Mouse (Mus musculus): ENCODE data around the gene Epha6. TPM values are rescaled to one million over a fixed set of nuclear protein-coding genes. Genes with fewer than 3 reads are reported as not detected.

Epha6 gene
- polyA plus RNA-seq (2015; fragmentation: Nextera tagmentation; extraction: Ambion mirVana) = 1.9 and 2.1 TPM in 2 replicates

DNA sequence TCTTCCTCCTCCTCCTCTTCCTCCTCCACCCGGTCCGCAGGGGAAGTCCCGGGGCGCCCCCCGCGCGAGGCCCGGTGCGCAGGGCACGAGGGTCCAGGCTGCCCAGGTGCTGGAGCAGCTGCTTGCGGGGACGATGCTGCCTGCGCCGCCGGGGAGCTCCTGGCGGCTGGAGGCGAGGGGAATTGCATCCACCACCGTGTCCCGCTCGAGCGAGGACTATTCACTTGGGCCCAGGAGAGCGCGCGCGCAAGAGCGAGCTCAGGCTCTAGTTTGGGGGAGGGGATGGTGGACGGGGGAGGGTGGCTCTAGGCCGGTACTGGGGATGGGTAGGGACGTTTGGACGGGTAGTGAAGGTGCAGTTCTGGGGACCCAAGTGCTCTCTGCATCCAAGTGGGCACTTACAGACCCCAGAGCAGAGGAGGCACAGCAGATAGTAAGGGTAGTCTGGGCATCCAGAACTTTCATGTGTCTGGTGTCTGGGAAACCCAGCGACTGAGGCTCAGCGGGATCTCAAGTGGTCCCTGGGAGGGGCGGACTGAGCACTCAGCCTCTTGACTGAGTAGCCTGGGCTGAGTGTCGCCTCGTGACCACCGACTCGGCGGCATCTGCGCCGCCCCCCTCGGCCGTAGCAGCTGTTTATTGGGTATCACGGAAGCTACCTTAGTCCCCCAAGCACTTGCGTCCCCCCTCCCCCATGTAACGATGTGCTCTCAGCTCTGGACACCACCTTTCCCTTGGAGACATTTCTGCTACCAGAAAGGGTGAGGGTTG, at the start of gene Epha6:
Gene Epha6 (minus strand): TSS at position 471 of the 771 bp plus-strand sequence.
- WGBS = under 1% methylated on average over 44 of the region's 45 CpGs
- ATAC-seq = peak; percentile 78
- H3K9ac ChIP-seq = peak within 1 kb of the TSS; percentile 69
- H3K4me2 ChIP-seq = peak within 1 kb of the TSS; percentile 98
- H3K27ac ChIP-seq = no peak within 1 kb of the TSS
- peak within 1 kb of the TSS; percentile 55 for H3K4me3 ChIP-seq
- peaks cover 7% of the 10 kb centered on the region; the same call in 1 of the 2 replicates for H3K27me3 ChIP-seq
- H3K4me1 ChIP-seq = peaks cover 17% of the 10 kb centered on the region
- H3K36me3 ChIP-seq (ENCODE audit: poor library complexity, severe bottlenecking) = no peaks in the 10 kb centered on the region
- H3K9me3 ChIP-seq (replicated peaks) = no peaks in the 10 kb centered on the region

DNA sequence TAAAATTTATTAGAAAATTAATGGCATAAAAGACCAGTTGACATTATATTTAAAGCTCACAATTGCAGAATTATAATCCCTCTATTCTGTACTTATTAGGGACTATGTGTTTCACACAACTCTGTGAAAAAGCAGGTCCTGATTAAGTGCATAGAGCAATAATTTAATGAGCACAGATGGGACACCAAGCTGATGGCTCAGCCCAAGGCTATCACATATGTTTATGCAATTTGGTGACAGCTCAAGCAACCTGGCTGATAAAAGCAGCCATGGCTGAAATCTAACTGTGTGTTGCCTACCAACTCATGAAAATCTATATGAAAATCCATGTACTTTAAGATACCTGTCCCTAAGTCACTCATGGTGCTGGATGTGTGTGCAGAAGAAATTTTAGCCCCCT, 46.4 kb upstream of the Epha6 start:
- H3K9me3 ChIP-seq (replicated peaks) = no peaks in the 10 kb centered on the region

DNA sequence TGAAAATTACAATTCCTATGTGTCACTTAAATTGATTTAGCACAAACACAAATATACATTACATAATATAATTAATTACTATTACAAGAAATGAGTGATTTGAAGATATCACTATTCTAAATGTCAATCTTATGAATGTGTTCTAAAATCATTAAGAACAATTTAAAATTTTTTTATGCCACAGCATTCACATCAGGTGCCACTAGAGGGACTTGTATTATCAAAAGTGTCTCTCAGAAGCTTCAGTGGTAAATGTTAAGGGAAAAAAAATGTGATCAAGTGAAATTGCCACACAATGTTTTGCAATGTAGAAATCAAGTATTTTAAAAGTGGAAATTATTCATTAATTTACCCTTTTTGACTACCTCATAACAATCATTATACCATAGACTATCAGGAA, 22.8 kb upstream of the Epha6 start:
- no peak overlapping the region for H3K4me3 ChIP-seq
- no peaks in the 10 kb centered on the region for H3K27me3 ChIP-seq
- ATAC-seq = no peak
- no peaks in the 10 kb centered on the region for H3K9me3 ChIP-seq (replicated peaks)
- no peak overlapping the region for H3K4me2 ChIP-seq
- no peaks in the 10 kb centered on the region for H3K4me1 ChIP-seq
- H3K36me3 ChIP-seq (ENCODE audit: poor library complexity, severe bottlenecking) = no peaks in the 10 kb centered on the region
- H3K27ac ChIP-seq = no peak overlapping the region
- no peak overlapping the region for H3K9ac ChIP-seq

More for the DNA sequence above, 46.4 kb upstream of the Epha6 start:
- H3K4me3 ChIP-seq = no peak overlapping the region
- 0 out of 2 replicates have a peak, but pooled peaks have one; percentile 45 for ATAC-seq
- H3K4me2 ChIP-seq = no peak overlapping the region
- H3K4me1 ChIP-seq = no peaks in the 10 kb centered on the region
- H3K36me3 ChIP-seq (ENCODE audit: poor library complexity, severe bottlenecking) = no peaks in the 10 kb centered on the region
- H3K27ac ChIP-seq = no peak overlapping the region
- no peak overlapping the region for H3K9ac ChIP-seq
- no peaks in the 10 kb centered on the region for H3K27me3 ChIP-seq

DNA sequence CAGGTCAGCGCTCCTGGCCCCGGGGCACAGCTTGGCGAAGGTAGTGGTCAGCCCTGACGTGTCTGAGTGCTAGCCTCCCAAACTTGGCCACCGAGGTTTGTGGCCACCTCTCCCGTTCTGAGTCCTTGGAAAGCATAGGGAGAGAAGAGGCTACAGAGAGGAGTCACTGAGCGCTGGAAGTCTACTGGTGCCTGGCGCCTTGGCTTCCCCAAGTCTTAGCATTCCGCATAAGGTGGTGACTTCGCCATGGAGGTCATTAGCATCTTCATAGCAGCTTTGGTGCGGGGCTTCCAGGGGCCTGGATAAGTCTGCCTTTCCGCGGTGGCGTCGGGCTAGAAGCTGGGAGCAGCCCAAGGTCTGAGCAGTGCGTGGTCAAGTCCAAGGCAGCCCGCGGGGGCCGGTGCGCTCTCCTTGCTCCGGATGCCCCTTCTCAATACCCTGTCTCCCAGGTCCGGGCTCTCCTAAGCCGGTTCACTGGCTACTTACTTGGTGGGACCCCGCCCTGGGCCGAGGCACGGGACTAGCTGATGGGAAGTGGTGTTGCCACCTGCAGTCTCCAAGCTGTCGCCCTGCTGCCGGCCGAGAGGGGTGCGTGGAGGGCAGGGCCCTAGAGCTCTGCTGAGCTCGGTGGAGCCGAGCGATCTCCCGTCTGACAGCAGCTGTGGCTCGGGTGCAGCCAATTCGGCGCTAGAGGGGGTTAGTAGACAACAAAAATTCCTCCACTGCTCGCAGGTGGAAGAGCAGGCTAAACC, 677 bp upstream of the Epha6 start:
- Histone ChIP-seq H3K4me3 (peak overlapping the region; percentile 55), H3K4me1 (peaks cover 17% of the 10 kb centered on the region), H3K4me2 (peak overlapping the region; percentile 98), H3K27me3 (peaks cover 7% of the 10 kb centered on the region; the same call in 1 of the 2 replicates), H3K9ac (peak overlapping the region; percentile 69), H3K9me3 (replicated peaks) (no peaks in the 10 kb centered on the region), H3K27ac (no peak overlapping the region), H3K36me3 (ENCODE audit: poor library complexity, severe bottlenecking) (no peaks in the 10 kb centered on the region)
- WGBS = under 1% methylated on average over 38 of the region's 38 CpGs
- peak; percentile 90 for ATAC-seq

DNA sequence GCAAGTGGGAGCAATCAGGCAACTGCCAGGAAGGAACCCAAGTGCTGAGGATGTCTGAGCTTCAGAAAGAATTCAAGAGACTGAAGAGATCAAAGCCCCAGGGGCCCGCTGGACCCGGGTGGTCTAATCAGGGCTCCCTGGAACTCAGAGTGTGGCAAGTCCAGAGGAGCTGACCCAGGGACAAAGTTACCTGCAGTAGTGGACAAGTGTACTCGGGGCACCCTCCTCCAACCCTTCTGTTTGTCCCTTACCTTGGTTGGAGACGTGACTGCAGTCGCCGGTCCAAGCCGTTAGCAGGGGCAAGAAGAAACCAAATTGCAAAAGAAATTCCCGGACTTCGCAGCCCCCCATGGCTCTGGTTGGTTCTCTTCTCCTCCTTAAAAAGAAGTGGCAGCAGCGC, 718 bp downstream of the Epha6 start:
- H3K4me3 ChIP-seq = peak overlapping the region; percentile 55
- 0% methylated on average over 10 of the region's 10 CpGs for WGBS
- H3K27ac ChIP-seq = no peak overlapping the region

DNA sequence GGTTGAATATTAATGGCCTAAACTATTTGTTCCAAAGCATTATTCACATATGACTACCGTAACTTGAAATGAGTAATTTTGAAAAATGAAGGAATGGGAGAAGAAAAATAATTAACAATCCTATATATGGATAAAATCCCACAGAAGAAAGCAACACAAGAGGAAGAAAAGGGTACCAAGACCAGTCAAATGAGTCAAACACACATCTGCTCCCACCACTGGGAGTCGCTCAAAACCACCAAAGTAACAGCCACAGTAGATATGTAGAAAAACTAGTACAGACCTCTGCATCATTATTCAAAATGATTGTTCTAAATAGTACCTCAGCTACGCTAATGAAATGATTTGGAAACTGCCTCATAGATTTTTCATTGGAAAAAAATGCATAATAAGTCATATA, 20.0 kb downstream of the Epha6 start:
- Histone ChIP-seq H3K27me3 (no peaks in the 10 kb centered on the region), H3K9me3 (replicated peaks) (no peaks in the 10 kb centered on the region), H3K9ac (no peak overlapping the region), H3K4me1 (no peaks in the 10 kb centered on the region), H3K4me3 (no peak overlapping the region), H3K27ac (no peak overlapping the region), H3K4me2 (no peak overlapping the region), H3K36me3 (ENCODE audit: poor library complexity, severe bottlenecking) (no peaks in the 10 kb centered on the region)
- WGBS = 84% methylated on average over 3 of the region's 3 CpGs
- no peak for ATAC-seq

More for the DNA sequence above, 718 bp downstream of the Epha6 start:
- peak overlapping the region; percentile 98 for H3K4me2 ChIP-seq
- H3K27me3 ChIP-seq = peaks cover 7% of the 10 kb centered on the region; the same call in 1 of the 2 replicates
- H3K9me3 ChIP-seq (replicated peaks) = no peaks in the 10 kb centered on the region
- no peak; the same call in 1 of the 2 replicates for ATAC-seq
- peaks cover 17% of the 10 kb centered on the region for H3K4me1 ChIP-seq
- H3K9ac ChIP-seq = peak overlapping the region; percentile 69
- no peaks in the 10 kb centered on the region for H3K36me3 ChIP-seq (ENCODE audit: poor library complexity, severe bottlenecking)

DNA sequence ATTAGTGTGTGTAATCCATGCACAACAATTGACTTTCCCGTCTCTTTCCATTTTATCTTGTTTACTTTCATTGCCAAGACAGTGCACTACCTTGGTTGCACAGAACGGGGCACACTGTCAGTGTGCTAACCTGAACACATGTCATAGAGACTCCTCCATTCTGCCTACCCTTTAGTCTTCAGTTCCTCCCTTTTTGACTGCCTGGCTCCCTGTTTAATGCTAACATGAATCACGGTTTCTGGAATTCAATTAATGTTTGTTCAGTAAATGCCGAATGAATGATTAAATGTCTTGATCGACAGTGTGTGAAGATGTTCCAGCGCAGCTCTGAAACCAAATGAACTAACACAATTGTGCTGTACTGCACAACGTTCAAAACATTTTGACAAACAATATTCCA, 20.6 kb downstream of the Epha6 start:
- H3K4me3 ChIP-seq = no peak overlapping the region
- no peak for ATAC-seq
- H3K4me2 ChIP-seq = no peak overlapping the region
- H3K9ac ChIP-seq = no peak overlapping the region
- H3K27me3 ChIP-seq = no peaks in the 10 kb centered on the region
- H3K27ac ChIP-seq = no peak overlapping the region
- no peaks in the 10 kb centered on the region for H3K4me1 ChIP-seq
- no peaks in the 10 kb centered on the region for H3K9me3 ChIP-seq (replicated peaks)
- no peaks in the 10 kb centered on the region for H3K36me3 ChIP-seq (ENCODE audit: poor library complexity, severe bottlenecking)
- 81% methylated on average over 7 of the region's 7 CpGs for WGBS

DNA sequence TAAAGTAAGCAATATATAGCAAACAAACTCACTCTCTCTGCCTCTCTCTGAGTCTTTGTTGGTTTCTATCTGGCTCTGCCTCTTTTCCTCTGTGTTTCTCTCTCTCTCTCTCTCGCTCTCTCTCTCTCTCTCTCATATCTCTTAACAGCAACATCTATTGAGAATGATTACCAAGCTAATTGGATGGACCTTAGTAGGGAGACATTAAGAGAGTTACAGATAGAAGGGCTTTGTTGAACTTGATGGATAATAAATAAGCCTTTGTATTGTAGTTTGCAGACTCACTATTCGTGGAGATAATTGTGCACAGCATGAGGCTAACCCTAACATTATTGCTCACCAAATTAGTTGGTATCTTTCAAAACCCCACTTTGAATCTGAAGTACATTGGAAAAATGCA, 34.8 kb downstream of the Epha6 start:
- no peak for ATAC-seq
- Histone ChIP-seq H3K36me3 (ENCODE audit: poor library complexity, severe bottlenecking) (no peaks in the 10 kb centered on the region), H3K4me1 (no peaks in the 10 kb centered on the region), H3K27me3 (no peaks in the 10 kb centered on the region), H3K9me3 (replicated peaks) (no peaks in the 10 kb centered on the region), H3K4me2 (no peak overlapping the region), H3K4me3 (no peak overlapping the region), H3K27ac (no peak overlapping the region), H3K9ac (no peak overlapping the region)
- WGBS = 36% methylated on average over 2 of the region's 2 CpGs

DNA sequence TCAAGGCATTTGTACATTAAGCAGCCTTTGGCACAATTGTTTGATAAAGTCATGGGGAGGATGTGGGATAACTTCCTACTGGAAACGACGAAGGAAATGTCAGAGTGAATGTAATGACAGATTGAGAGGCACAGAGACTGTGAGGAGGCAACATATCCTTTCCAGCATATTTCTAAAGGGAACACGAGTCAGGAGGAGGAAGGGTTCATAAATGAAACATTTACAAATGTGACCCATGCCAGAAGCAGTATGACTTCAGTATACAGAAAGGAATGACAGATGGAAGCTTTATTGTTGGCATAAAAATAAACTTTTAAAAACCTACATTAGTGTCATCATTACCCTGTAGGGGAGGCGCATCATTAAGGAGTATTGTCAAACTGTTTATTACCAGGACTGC, 60.9 kb downstream of the Epha6 start:
- H3K27me3 ChIP-seq = no peaks in the 10 kb centered on the region
- H3K4me1 ChIP-seq = no peaks in the 10 kb centered on the region
- no peak overlapping the region for H3K9ac ChIP-seq
- peak; percentile 66; the same call in 1 of the 2 replicates for ATAC-seq
- 81% methylated on average over 4 of the region's 4 CpGs for WGBS
- H3K27ac ChIP-seq = no peak overlapping the region
- no peak overlapping the region for H3K4me3 ChIP-seq
- no peak overlapping the region for H3K4me2 ChIP-seq
- H3K36me3 ChIP-seq (ENCODE audit: poor library complexity, severe bottlenecking) = no peaks in the 10 kb centered on the region
- H3K9me3 ChIP-seq (replicated peaks) = no peaks in the 10 kb centered on the region

DNA sequence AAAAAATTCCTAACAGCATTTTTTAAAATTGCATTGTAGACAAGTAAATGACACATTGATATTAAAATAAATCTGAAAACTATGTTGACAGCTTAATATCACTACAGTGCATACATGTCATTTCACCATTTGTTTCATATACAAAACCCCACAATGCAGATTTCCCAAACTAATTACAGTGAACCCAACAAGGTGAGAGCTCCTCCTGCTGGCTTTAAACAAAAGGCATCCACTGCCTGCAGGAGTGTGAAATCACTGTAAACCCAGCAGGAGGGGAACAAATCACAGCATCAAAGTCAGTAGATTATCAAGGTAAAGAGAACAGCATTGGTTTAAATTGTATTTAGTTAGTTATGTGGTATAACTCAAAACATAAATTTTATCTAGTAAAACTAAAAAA, 67.1 kb downstream of the Epha6 start:
- no peaks in the 10 kb centered on the region for H3K4me1 ChIP-seq
- no peaks in the 10 kb centered on the region for H3K27me3 ChIP-seq
- no peak overlapping the region for H3K4me3 ChIP-seq
- no peak overlapping the region for H3K27ac ChIP-seq
- ATAC-seq = peak; percentile 78
- no peak overlapping the region for H3K4me2 ChIP-seq
- H3K36me3 ChIP-seq (ENCODE audit: poor library complexity, severe bottlenecking) = no peaks in the 10 kb centered on the region
- no peak overlapping the region for H3K9ac ChIP-seq
- H3K9me3 ChIP-seq (replicated peaks) = no peaks in the 10 kb centered on the region

DNA sequence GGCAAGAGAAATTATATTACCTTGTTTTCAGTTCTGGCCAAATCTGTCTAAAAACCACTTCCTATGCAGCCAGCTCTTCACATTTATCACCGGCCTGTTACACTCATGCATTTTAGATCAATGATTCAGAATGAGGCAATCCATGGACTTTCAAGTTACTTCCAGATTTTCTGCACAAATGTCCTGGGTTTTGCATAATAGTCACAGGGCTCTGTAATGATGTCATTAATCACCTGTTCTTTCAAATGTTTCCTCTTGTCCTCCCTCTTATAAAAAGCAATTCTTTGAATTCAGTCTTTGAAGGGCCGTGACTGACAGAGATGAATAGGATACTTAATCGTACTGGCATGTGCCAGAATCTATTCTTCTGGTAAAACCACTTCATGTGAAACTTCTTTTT, 95.6 kb downstream of the Epha6 start:
- no peak overlapping the region for H3K4me2 ChIP-seq
- 16% methylated on average over 3 of the region's 3 CpGs for WGBS
- H3K27me3 ChIP-seq = no peaks in the 10 kb centered on the region
- H3K9me3 ChIP-seq (replicated peaks) = no peaks in the 10 kb centered on the region
- ATAC-seq = no peak
- peaks cover 5% of the 10 kb centered on the region; the same call in 1 of the 2 replicates for H3K4me1 ChIP-seq
- no peak overlapping the region for H3K4me3 ChIP-seq
- no peak overlapping the region for H3K9ac ChIP-seq
- H3K36me3 ChIP-seq (ENCODE audit: poor library complexity, severe bottlenecking) = no peaks in the 10 kb centered on the region
- no peak overlapping the region for H3K27ac ChIP-seq

DNA sequence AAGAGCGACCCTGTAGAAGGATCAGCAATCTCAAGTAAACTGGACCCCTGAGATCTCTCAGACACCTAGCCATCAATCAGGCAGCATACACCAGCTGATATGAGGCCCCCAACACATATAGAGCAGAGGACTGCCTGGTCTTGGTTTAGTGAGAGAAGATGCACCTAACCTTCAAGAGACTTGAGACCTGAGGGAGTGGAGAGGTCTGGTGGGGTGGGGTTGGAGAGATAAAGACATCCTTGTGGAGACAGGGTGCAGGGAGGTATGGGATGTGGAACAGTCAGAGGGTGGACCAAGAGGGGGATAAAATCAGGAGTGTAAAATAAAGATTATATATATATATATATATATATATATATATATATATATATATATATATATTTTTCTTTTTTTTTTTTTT, 105.8 kb downstream of the Epha6 start:
- Histone ChIP-seq H3K4me3 (no peak overlapping the region), H3K27me3 (no peaks in the 10 kb centered on the region), H3K4me1 (no peaks in the 10 kb centered on the region), H3K4me2 (no peak overlapping the region), H3K9me3 (replicated peaks) (no peaks in the 10 kb centered on the region), H3K27ac (no peak overlapping the region), H3K9ac (no peak overlapping the region), H3K36me3 (ENCODE audit: poor library complexity, severe bottlenecking) (no peaks in the 10 kb centered on the region)
- no peak for ATAC-seq
- WGBS = 88% methylated on average over 1 of the region's 1 CpGs

All from forebrain, embryonic 13.5 days (tissue).